Mouse (Mus musculus) midbrain, embryonic 15.5 days (tissue): ENCODE measurements at regions not wholly inside any gene's neighbourhood (a gene's known extent, or its start where the extent isn't known, plus 50 kb on each side); places are given as distances from the start of the nearest gene placed in this dataset.

Experiments used
- ATAC-seq: fragments of 200-750 bp; cut with Nextera tagmentation; replicated peaks from 2 replicates; pipeline ENCODE4 v1.8.0; 2017; ENCODE audit warnings: moderate TSS enrichment
- H3K27ac ChIP-seq: fragments of 300-500 bp; sonication (generic); 2 replicates; pipeline ENCODE4 v1.5.1; 2015; ENCODE audit warnings: mild to moderate bottlenecking, inconsistent platforms
- H3K27me3 ChIP-seq: fragments of 300-500 bp; sonication (generic); replicated peaks from 2 replicates; pipeline ENCODE4 v1.6.1; 2015; ENCODE audit warnings: inconsistent platforms
- H3K36me3 ChIP-seq: fragments of 300-500 bp; sonication (generic); replicated peaks from 2 replicates; pipeline ENCODE4 v1.6.1; 2015; ENCODE audit warnings: inconsistent platforms
- H3K4me1 ChIP-seq: fragments of 300-500 bp; sonication (generic); 2 replicates; pipeline ENCODE4 v1.6.1; 2015; ENCODE audit warnings: inconsistent platforms
- H3K4me2 ChIP-seq: fragments of 300-500 bp; sonication (generic); 2 replicates; pipeline ENCODE4 v1.6.1; 2015; ENCODE audit warnings: inconsistent platforms, mild to moderate bottlenecking, moderate library complexity
- H3K4me3 ChIP-seq: fragments of 300-500 bp; sonication (generic); 2 replicates; pipeline ENCODE4 v1.5.1; 2015; ENCODE audit warnings: mild to moderate bottlenecking, inconsistent platforms
- H3K9ac ChIP-seq: fragments of 300-500 bp; sonication (generic); 2 replicates; pipeline ENCODE4 v1.6.1; 2015; ENCODE audit warnings: mild to moderate bottlenecking, inconsistent platforms
- H3K9me3 ChIP-seq: fragments of 300-500 bp; sonication (generic); 2 replicates; pipeline ENCODE4 v1.6.1; 2016; ENCODE audit warnings: inconsistent platforms
- WGBS: fragments of 180-500 bp; shearing (Covaris S2); methylation state at CpG from one replicate; pipeline ENCODE4 v1.1.7; 2015; ENCODE audit warnings: mixed read lengths; 5-methylcytosine and 5-hydroxymethylcytosine counted together

DNA sequence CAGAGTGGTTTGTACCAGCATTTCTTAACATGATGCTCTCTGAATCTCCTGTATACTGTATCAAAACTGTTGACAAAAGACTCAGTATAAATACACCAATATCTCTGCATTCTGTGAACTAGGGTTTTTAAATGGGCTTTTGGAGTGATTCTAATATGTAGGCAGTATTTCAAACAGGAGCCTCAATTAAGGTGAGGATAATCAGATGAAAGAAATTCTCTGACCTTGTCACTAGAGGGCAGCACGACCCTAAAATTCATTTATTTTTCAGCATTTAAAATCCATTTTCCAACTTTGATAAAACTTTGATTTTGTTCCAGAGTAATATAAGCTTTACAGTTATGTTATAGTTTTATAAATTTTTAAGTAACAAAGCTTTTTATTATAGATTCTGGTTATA is 114.5 kb downstream of the Rfx6 start:
- Histone ChIP-seq H3K36me3 (no peaks in the 10 kb centered on the region), H3K9me3 (no peaks in the 10 kb centered on the region), H3K27me3 (no peaks in the 10 kb centered on the region), H3K4me1 (no peaks in the 10 kb centered on the region), H3K4me3 (no peak overlapping the region), H3K27ac (no peak overlapping the region), H3K9ac (no peak overlapping the region), H3K4me2 (no peak overlapping the region)
- ATAC-seq = no peak
- 0% methylated on average over 1 of the region's 1 CpGs for WGBS

GRCm38 (mm10) chr10:51793876-51794275 is 116.3 kb downstream of the Rfx6 start:
- no peaks in the 10 kb centered on the region for H3K4me1 ChIP-seq
- no peaks in the 10 kb centered on the region for H3K36me3 ChIP-seq
- H3K27ac ChIP-seq = no peak overlapping the region
- H3K9me3 ChIP-seq = no peaks in the 10 kb centered on the region
- H3K4me3 ChIP-seq = no peak overlapping the region
- no peaks in the 10 kb centered on the region for H3K27me3 ChIP-seq
- no peak for ATAC-seq
- 82% methylated on average over 7 of the region's 7 CpGs for WGBS
- no peak overlapping the region for H3K4me2 ChIP-seq
- no peak overlapping the region for H3K9ac ChIP-seq

- no peak overlapping the region for H3K4me3 ChIP-seq
- H3K9me3 ChIP-seq = no peaks in the 10 kb centered on the region
- H3K4me2 ChIP-seq = no peak overlapping the region
- H3K36me3 ChIP-seq = no peaks in the 10 kb centered on the region
- no peak overlapping the region for H3K27ac ChIP-seq
- 56% methylated on average over 1 of the region's 1 CpGs for WGBS
- no peaks in the 10 kb centered on the region for H3K4me1 ChIP-seq
- ATAC-seq = no peak
- no peak overlapping the region for H3K9ac ChIP-seq
- no peaks in the 10 kb centered on the region for H3K27me3 ChIP-seq
These were observed 139.1 kb downstream of the Rfx6 start for GRCm38 (mm10) chr10:51816626-51817025.

- H3K27me3 ChIP-seq = no peaks in the 10 kb centered on the region
- no peak overlapping the region for H3K9ac ChIP-seq
- no peak overlapping the region for H3K4me2 ChIP-seq
- WGBS = 95% methylated on average over 2 of the region's 2 CpGs
- no peak for ATAC-seq
- no peak overlapping the region for H3K4me3 ChIP-seq
- H3K4me1 ChIP-seq = no peaks in the 10 kb centered on the region
- H3K36me3 ChIP-seq = no peaks in the 10 kb centered on the region
- no peak overlapping the region for H3K27ac ChIP-seq
- no peaks in the 10 kb centered on the region for H3K9me3 ChIP-seq
These were observed 146.3 kb downstream of the Rfx6 start for GRCm38 (mm10) chr10:51823900-51824299.

GRCm38 (mm10) chr10:51826431-51826964 is 148.9 kb downstream of the Rfx6 start:
- no peak for ATAC-seq
- Histone ChIP-seq H3K4me1 (no peaks in the 10 kb centered on the region), H3K36me3 (no peaks in the 10 kb centered on the region), H3K9me3 (no peaks in the 10 kb centered on the region), H3K4me2 (no peak overlapping the region), H3K27me3 (no peaks in the 10 kb centered on the region), H3K27ac (no peak overlapping the region), H3K9ac (no peak overlapping the region), H3K4me3 (no peak overlapping the region)
- 41% methylated on average over 6 of the region's 6 CpGs for WGBS

GRCm38 (mm10) chr10:51832459-51832858 is 154.9 kb downstream of the Rfx6 start:
- Histone ChIP-seq H3K9me3 (no peaks in the 10 kb centered on the region), H3K27ac (no peak overlapping the region), H3K4me2 (no peak overlapping the region), H3K4me1 (no peaks in the 10 kb centered on the region), H3K9ac (no peak overlapping the region), H3K27me3 (no peaks in the 10 kb centered on the region), H3K4me3 (no peak overlapping the region), H3K36me3 (no peaks in the 10 kb centered on the region)
- no peak for ATAC-seq
- 53% methylated on average over 4 of the region's 4 CpGs for WGBS

GRCm38 (mm10) chr10:51843099-51843498 is 165.5 kb downstream of the Rfx6 start:
- H3K4me1 ChIP-seq = no peaks in the 10 kb centered on the region
- no peak overlapping the region for H3K4me3 ChIP-seq
- H3K27ac ChIP-seq = no peak overlapping the region
- no peak overlapping the region for H3K4me2 ChIP-seq
- no peaks in the 10 kb centered on the region for H3K9me3 ChIP-seq
- no peaks in the 10 kb centered on the region for H3K36me3 ChIP-seq
- ATAC-seq = no peak
- no peak overlapping the region for H3K9ac ChIP-seq
- H3K27me3 ChIP-seq = no peaks in the 10 kb centered on the region
- 85% methylated on average over 1 of the region's 1 CpGs for WGBS

- Histone ChIP-seq H3K9ac (no peak overlapping the region), H3K27me3 (no peaks in the 10 kb centered on the region), H3K4me3 (no peak overlapping the region), H3K4me1 (no peaks in the 10 kb centered on the region), H3K27ac (no peak overlapping the region), H3K4me2 (no peak overlapping the region), H3K36me3 (no peaks in the 10 kb centered on the region), H3K9me3 (no peaks in the 10 kb centered on the region)
- WGBS = 77% methylated on average over 4 of the region's 4 CpGs
- ATAC-seq = no peak
These were observed 168.7 kb downstream of the Rfx6 start for GRCm38 (mm10) chr10:51846287-51846686.

GRCm38 (mm10) chr10:51869409-51869808 is 152.9 kb upstream of the Vgll2 start:
- 72% methylated on average over 3 of the region's 3 CpGs for WGBS
- no peaks in the 10 kb centered on the region for H3K9me3 ChIP-seq
- H3K4me3 ChIP-seq = no peak overlapping the region
- no peaks in the 10 kb centered on the region for H3K36me3 ChIP-seq
- H3K27ac ChIP-seq = no peak overlapping the region
- no peaks in the 10 kb centered on the region for H3K4me1 ChIP-seq
- H3K9ac ChIP-seq = no peak overlapping the region
- no peak overlapping the region for H3K4me2 ChIP-seq
- no peaks in the 10 kb centered on the region for H3K27me3 ChIP-seq
- ATAC-seq = no peak

- Histone ChIP-seq H3K4me3 (peak overlapping the region; percentile 12; the same call in 1 of the 2 replicates), H3K27me3 (no peaks in the 10 kb centered on the region), H3K9me3 (no peaks in the 10 kb centered on the region), H3K9ac (no peak overlapping the region), H3K36me3 (no peaks in the 10 kb centered on the region), H3K4me1 (no peaks in the 10 kb centered on the region), H3K4me2 (peak overlapping the region; percentile 39), H3K27ac (no peak overlapping the region)
- WGBS = 5% methylated on average over 10 of the region's 10 CpGs
- ATAC-seq = peak; percentile 89
These were observed 111.1 kb upstream of the Vgll2 start for GRCm38 (mm10) chr10:51911066-51911691.

DNA sequence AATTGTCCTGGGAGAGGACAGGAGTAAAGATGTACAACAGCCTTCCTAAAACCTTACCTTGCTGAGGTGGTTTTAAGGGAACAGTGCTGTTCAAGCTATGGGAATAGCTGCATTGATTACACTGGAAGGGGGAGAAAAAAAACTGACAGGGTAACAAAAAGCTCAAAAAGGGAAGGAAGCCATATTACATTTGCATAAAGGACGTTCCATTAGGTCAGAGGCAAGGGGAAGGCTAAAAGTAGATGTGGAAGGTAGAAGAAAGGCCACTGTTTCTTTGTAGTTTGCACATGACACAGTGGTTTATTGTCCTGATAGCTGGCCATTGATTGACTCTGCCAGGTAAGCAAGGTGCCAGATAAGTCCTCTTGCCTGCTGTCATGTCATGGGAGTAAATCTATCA is 110.2 kb upstream of the Vgll2 start:
- Histone ChIP-seq H3K36me3 (no peaks in the 10 kb centered on the region), H3K9ac (no peak overlapping the region), H3K27me3 (no peaks in the 10 kb centered on the region), H3K4me2 (no peak overlapping the region), H3K4me3 (no peak overlapping the region), H3K27ac (no peak overlapping the region), H3K4me1 (no peaks in the 10 kb centered on the region), H3K9me3 (no peaks in the 10 kb centered on the region)
- ATAC-seq = 0 out of 2 replicates have a peak, but pooled peaks have one; percentile 8
- 60% methylated on average over 1 of the region's 1 CpGs for WGBS

DNA sequence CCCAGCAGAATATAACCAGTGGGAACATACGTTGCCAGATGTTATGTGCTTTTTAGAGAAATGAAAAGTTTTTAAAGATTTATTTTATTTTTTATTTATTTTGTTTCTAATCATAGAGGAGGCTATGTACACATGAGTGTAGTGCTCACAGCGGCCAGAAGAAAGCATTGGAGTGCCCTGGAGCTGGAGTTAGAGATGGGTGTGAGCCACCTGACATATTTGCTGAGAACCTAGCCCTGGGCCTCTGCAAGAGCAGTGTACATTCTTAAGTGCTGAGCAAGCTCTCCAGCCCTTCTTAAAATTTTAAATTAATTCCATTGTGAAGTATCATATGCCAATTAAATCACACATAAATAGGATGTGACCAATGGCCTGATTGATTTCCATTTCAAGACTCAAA is 95.7 kb upstream of the Vgll2 start:
- no peaks in the 10 kb centered on the region for H3K36me3 ChIP-seq
- no peak overlapping the region for H3K9ac ChIP-seq
- no peaks in the 10 kb centered on the region for H3K4me1 ChIP-seq
- ATAC-seq = no peak
- no peak overlapping the region for H3K27ac ChIP-seq
- H3K4me3 ChIP-seq = no peak overlapping the region
- H3K27me3 ChIP-seq = no peaks in the 10 kb centered on the region
- H3K9me3 ChIP-seq = no peaks in the 10 kb centered on the region
- WGBS = 82% methylated on average over 2 of the region's 2 CpGs
- no peak overlapping the region for H3K4me2 ChIP-seq

- Histone ChIP-seq H3K4me3 (no peak overlapping the region), H3K4me2 (no peak overlapping the region), H3K27me3 (no peaks in the 10 kb centered on the region), H3K9ac (no peak overlapping the region), H3K9me3 (no peaks in the 10 kb centered on the region), H3K4me1 (no peaks in the 10 kb centered on the region), H3K27ac (no peak overlapping the region), H3K36me3 (no peaks in the 10 kb centered on the region)
- WGBS = 84% methylated on average over 6 of the region's 6 CpGs
- ATAC-seq = no peak
These were observed 93.0 kb upstream of the Vgll2 start for GRCm38 (mm10) chr10:51929341-51929740.
